Mouse (Mus musculus) kidney, adult 2 months (tissue): ENCODE data around the gene Mars2.

ENCODE experiments used
- CTCF ChIP-seq: fragments of 200-500 bp; conservative IDR thresholded peaks from 2 replicates; pipeline ENCODE4 v1.5.1; 2011; ENCODE audit warnings: low read depth, mild to moderate bottlenecking, control low read depth, low read length, moderate library complexity, mixed read lengths; ENCODE audit not compliant: insufficient read depth, insufficient read length
- POLR2A ChIP-seq: fragments of 200-500 bp; IDR thresholded peaks from one replicate; pipeline ENCODE4 v1.6.1; 2011; ENCODE audit warnings: low read depth, low read length, control low read depth

GRCm38 (mm10) chr1:55210202-55210965, 26.6 kb upstream of the Mars2 start:
- TF ChIP-seq POLR2A (no peak), CTCF (no peak)
